Mouse (Mus musculus) neural tube, embryonic 13.5 days (tissue): ENCODE measurements at regions not wholly inside any gene's neighbourhood (a gene's known extent, or its start where the extent isn't known, plus 50 kb on each side); places are given as distances from the start of the nearest gene placed in this dataset.

Experiments used
- ATAC-seq: fragments of 200-750 bp; cut with Nextera tagmentation; 2 replicates; pipeline ENCODE4 v1.8.0; 2017; ENCODE audit warnings: low read depth, mild to moderate bottlenecking, moderate TSS enrichment, moderate library complexity
- H3K27ac ChIP-seq: fragments of 300-500 bp; sonication (generic); replicated peaks from 2 replicates; pipeline ENCODE4 v1.5.1; 2015; ENCODE audit warnings: moderate library complexity, mild to moderate bottlenecking, inconsistent platforms
- H3K27me3 ChIP-seq: fragments of 300-500 bp; sonication (generic); 2 replicates; pipeline ENCODE4 v1.6.1; 2015; ENCODE audit warnings: mild to moderate bottlenecking, inconsistent platforms
- H3K36me3 ChIP-seq: fragments of 300-500 bp; sonication (generic); 2 replicates; pipeline ENCODE4 v1.6.1; 2015; ENCODE audit warnings: mild to moderate bottlenecking, inconsistent platforms
- H3K4me1 ChIP-seq: fragments of 300-500 bp; sonication (generic); replicated peaks from 2 replicates; pipeline ENCODE4 v1.6.1; 2015; ENCODE audit warnings: inconsistent platforms
- H3K4me2 ChIP-seq: fragments of 300-500 bp; sonication (generic); 2 replicates; pipeline ENCODE4 v1.6.1; 2015; ENCODE audit warnings: inconsistent platforms, mild to moderate bottlenecking, moderate library complexity
- H3K4me3 ChIP-seq: fragments of 300-500 bp; sonication (generic); 2 replicates; pipeline ENCODE4 v1.5.1; 2015; ENCODE audit warnings: mild to moderate bottlenecking, inconsistent platforms
- H3K9ac ChIP-seq: fragments of 300-500 bp; sonication (generic); 2 replicates; pipeline ENCODE4 v1.6.1; 2015; ENCODE audit warnings: moderate library complexity, mild to moderate bottlenecking, inconsistent platforms
- H3K9me3 ChIP-seq: fragments of 300-500 bp; sonication (generic); 2 replicates; pipeline ENCODE4 v1.6.1; 2016; ENCODE audit warnings: inconsistent platforms
- WGBS: fragments of 180-500 bp; shearing (Covaris S2); methylation state at CpG from one replicate; pipeline ENCODE4 v1.1.7; 2015; 5-methylcytosine and 5-hydroxymethylcytosine counted together

GRCm38 (mm10) chr3:81589109-81589508 is 343.3 kb upstream of the Ctso start:
- Histone ChIP-seq H3K27me3 (no peaks in the 10 kb centered on the region), H3K36me3 (no peaks in the 10 kb centered on the region), H3K9ac (no peak overlapping the region), H3K27ac (no peak overlapping the region), H3K4me1 (no peaks in the 10 kb centered on the region), H3K9me3 (no peaks in the 10 kb centered on the region), H3K4me2 (no peak overlapping the region), H3K4me3 (no peak overlapping the region)
- WGBS: 89% methylated on average over 3 of the region's 3 CpGs
- no peak for ATAC-seq

GRCm38 (mm10) chr3:81629157-81629556 is 303.2 kb upstream of the Ctso start:
- WGBS: 71% methylated on average over 2 of the region's 2 CpGs
- H3K9me3 ChIP-seq: no peaks in the 10 kb centered on the region
- no peak for ATAC-seq

GRCm38 (mm10) chr3:81658490-81658889 is 273.9 kb upstream of the Ctso start:
- 17% methylated on average over 3 of the region's 3 CpGs for WGBS
- Histone ChIP-seq H3K27me3 (no peaks in the 10 kb centered on the region), H3K9ac (no peak overlapping the region), H3K4me3 (no peak overlapping the region), H3K4me2 (no peak overlapping the region), H3K9me3 (no peaks in the 10 kb centered on the region), H3K4me1 (peaks cover 12% of the 10 kb centered on the region; the same call in 1 of the 2 replicates), H3K27ac (no peak overlapping the region), H3K36me3 (no peaks in the 10 kb centered on the region)
- no peak for ATAC-seq

More at GRCm38 (mm10) chr3:81629157-81629556, 303.2 kb upstream of the Ctso start:
- Histone ChIP-seq H3K27me3 (no peaks in the 10 kb centered on the region), H3K27ac (no peak overlapping the region), H3K9ac (no peak overlapping the region), H3K36me3 (no peaks in the 10 kb centered on the region), H3K4me2 (no peak overlapping the region), H3K4me1 (no peaks in the 10 kb centered on the region), H3K4me3 (no peak overlapping the region)

GRCm38 (mm10) chr3:81661620-81662019 is 270.8 kb upstream of the Ctso start:
- Histone ChIP-seq H3K4me1 (peaks cover 12% of the 10 kb centered on the region; the same call in 1 of the 2 replicates), H3K27me3 (no peaks in the 10 kb centered on the region), H3K4me3 (no peak overlapping the region), H3K4me2 (no peak overlapping the region), H3K27ac (no peak overlapping the region), H3K9me3 (no peaks in the 10 kb centered on the region), H3K9ac (no peak overlapping the region), H3K36me3 (no peaks in the 10 kb centered on the region)
- peak; percentile 79 for ATAC-seq
- WGBS: 4% methylated on average over 1 of the region's 1 CpGs

GRCm38 (mm10) chr3:81666262-81666661 is 266.1 kb upstream of the Ctso start:
- Histone ChIP-seq H3K4me2 (no peak overlapping the region), H3K27ac (no peak overlapping the region), H3K36me3 (no peaks in the 10 kb centered on the region), H3K9me3 (no peaks in the 10 kb centered on the region), H3K27me3 (no peaks in the 10 kb centered on the region), H3K9ac (no peak overlapping the region), H3K4me3 (no peak overlapping the region), H3K4me1 (peaks cover 5% of the 10 kb centered on the region; the same call in 1 of the 2 replicates)
- ATAC-seq: no peak
- whole genome bisulfite sequencing: 37% methylated on average over 2 of the region's 2 CpGs

GRCm38 (mm10) chr3:81676570-81676969 is 255.8 kb upstream of the Ctso start:
- no peaks in the 10 kb centered on the region for H3K9me3 ChIP-seq
- no peaks in the 10 kb centered on the region for H3K27me3 ChIP-seq
- no peak for ATAC-seq
- H3K9ac ChIP-seq: no peak overlapping the region
- H3K36me3 ChIP-seq: no peaks in the 10 kb centered on the region
- 73% methylated on average over 1 of the region's 1 CpGs for WGBS
- no peak overlapping the region for H3K4me2 ChIP-seq
- no peak overlapping the region for H3K27ac ChIP-seq
- no peak overlapping the region for H3K4me3 ChIP-seq
- H3K4me1 ChIP-seq: no peaks in the 10 kb centered on the region

- Histone ChIP-seq H3K36me3 (no peaks in the 10 kb centered on the region), H3K4me3 (no peak overlapping the region), H3K4me1 (no peaks in the 10 kb centered on the region), H3K27ac (no peak overlapping the region), H3K9ac (no peak overlapping the region), H3K27me3 (no peaks in the 10 kb centered on the region), H3K9me3 (no peaks in the 10 kb centered on the region), H3K4me2 (no peak overlapping the region)
- ATAC-seq: no peak
- WGBS: 55% methylated on average over 1 of the region's 1 CpGs
These were observed 230.3 kb upstream of the Ctso start for GRCm38 (mm10) chr3:81701974-81702697.

GRCm38 (mm10) chr3:81718911-81719310 is 213.5 kb upstream of the Ctso start:
- 78% methylated on average over 1 of the region's 1 CpGs for WGBS
- Histone ChIP-seq H3K9me3 (no peaks in the 10 kb centered on the region), H3K27me3 (no peaks in the 10 kb centered on the region), H3K4me1 (no peaks in the 10 kb centered on the region), H3K27ac (no peak overlapping the region), H3K36me3 (no peaks in the 10 kb centered on the region), H3K9ac (no peak overlapping the region), H3K4me2 (no peak overlapping the region), H3K4me3 (no peak overlapping the region)
- ATAC-seq: no peak

- Histone ChIP-seq H3K9me3 (no peaks in the 10 kb centered on the region), H3K27me3 (no peaks in the 10 kb centered on the region), H3K4me1 (no peaks in the 10 kb centered on the region), H3K27ac (no peak overlapping the region), H3K4me2 (no peak overlapping the region), H3K9ac (no peak overlapping the region), H3K36me3 (no peaks in the 10 kb centered on the region), H3K4me3 (no peak overlapping the region)
- ATAC-seq: no peak
- 66% methylated on average over 8 of the region's 8 CpGs for WGBS
These were observed 196.9 kb upstream of the Ctso start for GRCm38 (mm10) chr3:81735463-81735862.

GRCm38 (mm10) chr3:81736838-81737237 is 195.6 kb upstream of the Ctso start:
- Histone ChIP-seq H3K9me3 (no peaks in the 10 kb centered on the region), H3K4me1 (no peaks in the 10 kb centered on the region), H3K36me3 (no peaks in the 10 kb centered on the region), H3K27ac (no peak overlapping the region), H3K4me2 (no peak overlapping the region), H3K27me3 (no peaks in the 10 kb centered on the region), H3K9ac (no peak overlapping the region), H3K4me3 (no peak overlapping the region)
- ATAC-seq: no peak

GRCm38 (mm10) chr3:81742124-81742523 is 190.3 kb upstream of the Ctso start:
- no peaks in the 10 kb centered on the region for H3K36me3 ChIP-seq
- H3K9me3 ChIP-seq: no peaks in the 10 kb centered on the region
- H3K9ac ChIP-seq: no peak overlapping the region
- no peak overlapping the region for H3K4me3 ChIP-seq
- H3K4me2 ChIP-seq: no peak overlapping the region
- ATAC-seq: no peak
- 43% methylated on average over 5 of the region's 5 CpGs for WGBS
- no peaks in the 10 kb centered on the region for H3K27me3 ChIP-seq
- H3K27ac ChIP-seq: no peak overlapping the region
- no peaks in the 10 kb centered on the region for H3K4me1 ChIP-seq

GRCm38 (mm10) chr3:81750164-81750563 is 182.2 kb upstream of the Ctso start:
- Histone ChIP-seq H3K36me3 (no peaks in the 10 kb centered on the region), H3K4me1 (no peaks in the 10 kb centered on the region), H3K4me3 (no peak overlapping the region), H3K9me3 (no peaks in the 10 kb centered on the region), H3K4me2 (no peak overlapping the region), H3K27me3 (no peaks in the 10 kb centered on the region), H3K27ac (no peak overlapping the region), H3K9ac (no peak overlapping the region)
- no peak for ATAC-seq
- WGBS: 71% methylated on average over 1 of the region's 1 CpGs

- ATAC-seq: no peak
These were observed 179.4 kb upstream of the Ctso start for GRCm38 (mm10) chr3:81752955-81753354.

More at GRCm38 (mm10) chr3:81752955-81753354, 179.4 kb upstream of the Ctso start:
- WGBS: 71% methylated on average over 4 of the region's 4 CpGs
- Histone ChIP-seq H3K36me3 (no peaks in the 10 kb centered on the region), H3K4me3 (no peak overlapping the region), H3K4me1 (no peaks in the 10 kb centered on the region), H3K4me2 (no peak overlapping the region), H3K9ac (no peak overlapping the region), H3K9me3 (no peaks in the 10 kb centered on the region), H3K27ac (no peak overlapping the region), H3K27me3 (no peaks in the 10 kb centered on the region)
